Mouse (Mus musculus): ENCODE data around the gene Lrrc2.

DNA sequence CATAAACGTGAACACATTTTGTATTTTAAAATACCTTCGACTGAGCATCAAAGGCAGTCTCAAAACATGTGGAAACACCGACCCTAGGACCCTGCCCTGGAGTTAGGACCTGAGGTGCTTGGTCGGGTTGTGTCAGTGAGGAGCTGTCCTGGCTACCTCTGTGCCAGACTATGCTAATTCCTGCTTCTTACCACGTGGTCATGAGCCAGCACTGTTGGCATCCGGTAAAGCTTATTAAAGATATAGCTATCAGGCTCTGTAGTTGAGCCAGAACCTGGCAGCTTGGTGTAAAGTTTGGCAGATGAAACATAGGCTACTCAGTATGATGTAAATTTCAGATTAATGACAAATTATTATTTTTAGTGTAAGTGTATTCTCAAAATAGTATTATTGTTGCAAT, 1.1 kb downstream of the Lrrc2 start:
- TF ChIP-seq CTCF (IDR thresholded peaks at IDR 0.05; ENCODE audit: extremely low read depth, insufficient read depth, insufficient read length, insufficient replicate concordance) (no peak), POLR2A (IDR thresholded peaks at IDR 0.05; ENCODE audit: low read depth, low read length) (no peak)
